In the genomic region with DNA sequence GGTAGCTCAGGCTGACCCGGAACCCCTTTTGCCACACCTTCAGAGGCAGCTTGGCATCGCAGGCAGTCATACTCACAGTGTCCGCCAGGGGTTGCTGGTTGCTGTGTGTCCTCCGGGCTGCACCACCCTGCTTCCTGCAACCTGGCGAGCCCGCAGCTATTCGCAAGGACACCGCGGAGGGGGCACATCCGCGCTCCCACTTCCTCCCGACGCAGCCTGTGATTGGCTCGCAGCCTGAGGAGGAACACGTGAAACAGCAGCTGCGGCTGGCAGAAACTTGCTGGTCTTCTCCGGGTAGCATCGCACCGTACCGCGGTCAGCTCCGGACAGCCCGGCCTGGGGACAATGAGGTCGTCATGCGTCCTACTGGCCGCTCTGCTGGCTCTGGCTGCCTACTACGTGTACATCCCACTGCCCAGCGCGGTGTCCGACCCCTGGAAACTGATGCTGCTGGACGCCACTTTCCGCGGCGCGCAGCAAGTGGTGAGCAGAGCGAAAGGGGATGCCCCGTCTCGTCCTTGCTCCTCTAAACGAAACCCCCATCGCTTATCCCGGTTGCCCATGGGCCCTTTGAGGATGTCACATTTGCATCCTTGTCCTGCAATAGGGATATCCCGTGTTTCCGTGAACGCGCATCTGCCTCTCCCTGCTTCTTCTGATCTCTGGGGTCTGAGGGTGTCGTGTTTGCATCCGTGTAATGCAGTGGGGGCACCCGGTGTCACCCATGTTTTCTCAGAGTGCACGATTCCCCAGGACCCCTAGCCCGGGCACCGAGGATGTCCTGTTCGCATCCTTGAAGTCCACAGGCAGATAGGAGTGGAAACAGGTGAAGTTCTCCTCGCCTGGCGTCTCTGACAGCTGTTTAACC, we compare ENCODE assay signal across 8 mouse cellular contexts. TPM values are rescaled to one million over a fixed set of nuclear protein-coding genes. Genes with fewer than 3 reads are reported as not detected.
DNase-seq lines count a peak whose midpoint lies in the region; ATAC-seq and TF ChIP-seq lines count a peak whose summit lies in the region.

A gene (plus strand): TSS at position 233 of the 868 bp plus-strand sequence.

- peak; percentile 82 to 89 (median 82) for TF ChIP-seq CTCF in MEL (IDR thresholded peaks at IDR 0.05 in 2 of 3, conservative IDR thresholded peaks at IDR 0.05 in 1 of 3; ENCODE audit: control insufficient read depth in 1 of 3, insufficient read depth in 1 of 3, low read depth in 2 of 3, low read length in 3 of 3, poor library complexity in 1 of 3, severe bottlenecking in 1 of 3)
- TF ChIP-seq CTCF in cerebellum, adult 2 months (IDR thresholded peaks at IDR 0.05; ENCODE audit: borderline replicate concordance, insufficient read depth, low read depth, low read length), result peak; percentile 94

- peak; percentile 97 for DNase-seq in MEL (ENCODE audit: low read depth, low spot score)
- peak; percentile 95 to 97 for DNase-seq in cerebellum, adult 2 months
- DNase-seq in forelimb bud, embryonic 11.5 days (ENCODE audit: low read depth, low spot score), result peak; percentile 93
- peak; percentile 96 for DNase-seq in layer of hippocampus, adult 9-10 months (ENCODE audit: low spot score)
- peak; percentile 77 for DNase-seq in ovary, postnatal 10 days (ENCODE audit: low spot score)
- DNase-seq in thymus, postnatal 10 days (ENCODE audit: low spot score in 2 of 2), result peak; percentile 95 to 97

- peak; percentile 97 to 99 for ATAC-seq in hematopoietic stem cell, adult 5-6 weeks (replicated peaks in 1 of 2; ENCODE audit: insufficient read depth in 1 of 2, low FRiP score in 2 of 2, low TSS enrichment in 1 of 2, low read depth in 1 of 2, poor library complexity in 2 of 2, severe bottlenecking in 2 of 2)
- ATAC-seq in lung, embryonic 16.5 days (ENCODE audit: low read depth), result peak; percentile 98

- no peak for TF ChIP-seq EP300 in MEL (IDR thresholded peaks at IDR 0.05; ENCODE audit: low read depth in 1 of 2, low read length in 2 of 2)

- TF ChIP-seq POLR2A in MEL (IDR thresholded peaks at IDR 0.05; ENCODE audit: control insufficient read depth in 1 of 2, insufficient read depth in 1 of 2, low read depth in 1 of 2, low read length in 2 of 2, poor library complexity in 1 of 2), result peak; percentile 51 to 84
- peak; percentile 55; the same call in 1 of the 2 replicates for TF ChIP-seq POLR2A in cerebellum, adult 2 months (IDR thresholded peaks at IDR 0.05; ENCODE audit: borderline replicate concordance, insufficient read depth, low read length)

- no peaks in the 10 kb centered on the region for H3K36me3 ChIP-seq in MEL (ENCODE audit: control insufficient read depth in 1 of 2, insufficient read depth in 2 of 2, low read length in 2 of 2)
- H3K36me3 ChIP-seq in lung, embryonic 16.5 days (ENCODE audit: control insufficient read depth, insufficient read depth, low read length), result no peaks in the 10 kb centered on the region

- peak within 1 kb of the TSS; percentile 66 to 70 for H3K4me3 ChIP-seq in MEL (ENCODE audit: control insufficient read depth in 1 of 2, insufficient read depth in 1 of 2, low read depth in 2 of 2, low read length in 2 of 2)
- H3K4me3 ChIP-seq in cerebellum, adult 2 months (replicated peaks; ENCODE audit: insufficient read depth, low read depth, low read length), result peak within 1 kb of the TSS; percentile 65
- H3K4me3 ChIP-seq in lung, embryonic 16.5 days (ENCODE audit: low read length), result peak within 1 kb of the TSS; percentile 72

- peak within 1 kb of the TSS; percentile 99 for H3K4me2 ChIP-seq in lung, embryonic 16.5 days (ENCODE audit: low read depth, low read length)

- peaks cover 3% of the 10 kb centered on the region; the same call in 1 of the 2 replicates for H3K79me2 ChIP-seq in MEL (ENCODE audit: control insufficient read depth, insufficient read depth, low read length, poor library complexity)

- no peaks in the 10 kb centered on the region for H3K27me3 ChIP-seq in MEL (ENCODE audit: control insufficient read depth in 1 of 2, insufficient read depth in 2 of 2, low read length in 2 of 2)
- no peaks in the 10 kb centered on the region for H3K27me3 ChIP-seq in cerebellum, adult 2 months (ENCODE audit: control insufficient read depth, insufficient read depth, low read length)
- no peaks in the 10 kb centered on the region for H3K27me3 ChIP-seq in lung, embryonic 16.5 days (ENCODE audit: control insufficient read depth, insufficient read depth, low read depth, low read length)

- TF ChIP-seq RAD21 in MEL (IDR thresholded peaks at IDR 0.05; ENCODE audit: low read depth, low read length), result peak; percentile 72

- peaks cover 0 to 4% of the 10 kb centered on the region in 2 experiments; a peak in 1 of 4 replicates for H3K4me1 ChIP-seq in MEL (ENCODE audit: control insufficient read depth in 1 of 2, insufficient read depth in 2 of 2, low read length in 2 of 2)
- peaks cover 3% of the 10 kb centered on the region for H3K4me1 ChIP-seq in cerebellum, adult 2 months (ENCODE audit: control insufficient read depth, insufficient read depth, low read length)
- peaks cover 3% of the 10 kb centered on the region; the same call in 1 of the 2 replicates for H3K4me1 ChIP-seq in lung, embryonic 16.5 days (replicated peaks; ENCODE audit: control insufficient read depth, insufficient read depth, low read length)

- H3K27ac ChIP-seq in MEL (ENCODE audit: control insufficient read depth, low read depth, low read length), result peak within 1 kb of the TSS; percentile 11; the same call in 1 of the 2 replicates
- H3K27ac ChIP-seq in cerebellum, adult 2 months (ENCODE audit: insufficient read depth, low read length), result peak within 1 kb of the TSS; percentile 47
- no peak within 1 kb of the TSS for H3K27ac ChIP-seq in lung, embryonic 16.5 days (ENCODE audit: low read length)

- H3K9me3 ChIP-seq in MEL (replicated peaks; ENCODE audit: insufficient read depth, low read length), result no peaks in the 10 kb centered on the region
- H3K9me3 ChIP-seq in lung, embryonic 16.5 days (ENCODE audit: control insufficient read depth, low read length), result no peaks in the 10 kb centered on the region

- WGBS in cerebellum, adult 2 months, result under 1% methylated on average over 54 of the region's 54 CpGs
- under 1% methylated on average over 54 of the region's 54 CpGs for WGBS in lung, embryonic 16.5 days

- H3K9ac ChIP-seq in MEL (ENCODE audit: control insufficient read depth, low read depth, low read length, poor library complexity, severe bottlenecking), result peak within 1 kb of the TSS; percentile 60
- H3K9ac ChIP-seq in lung, embryonic 16.5 days (ENCODE audit: low read length), result peak within 1 kb of the TSS; percentile 73

TF ChIP-seq in MEL, 35 proteins besides CTCF, POLR2A, EP300 and RAD21 (continues in another document):
- TF ChIP-seq GABPA (IDR thresholded peaks at IDR 0.05; ENCODE audit: low read depth, low read length) (no peak), E2F4 (IDR thresholded peaks at IDR 0.05; ENCODE audit: borderline replicate concordance, low read depth, low read length) (no peak), NELFE (IDR thresholded peaks at IDR 0.05; ENCODE audit: low read depth, low read length) (peak; percentile 69), MYC (IDR thresholded peaks at IDR 0.05; ENCODE audit: low read depth, low read length) (peak; percentile 60), SIN3A (IDR thresholded peaks at IDR 0.05; ENCODE audit: low read length) (peak; percentile 85), UBTF (IDR thresholded peaks at IDR 0.05; ENCODE audit: borderline replicate concordance, insufficient read depth, low read depth, low read length) (no peak), HCFC1 (IDR thresholded peaks at IDR 0.05; ENCODE audit: low read depth, low read length) (peak; percentile 78), MXI1 (IDR thresholded peaks at IDR 0.05; ENCODE audit: low read depth, low read length) (peak; percentile 94), MEF2A (IDR thresholded peaks at IDR 0.05; ENCODE audit: extremely low read depth, insufficient replicate concordance, low read depth, low read length, poor library complexity, severe bottlenecking) (no peak), BHLHE40 (IDR thresholded peaks at IDR 0.05; ENCODE audit: borderline replicate concordance, low read depth, low read length) (peak; percentile 34; the same call in 1 of the 2 replicates), ZNF384 (IDR thresholded peaks at IDR 0.05; ENCODE audit: low read depth, low read length) (no peak), TAL1 (IDR thresholded peaks at IDR 0.05; ENCODE audit: low read length) (no peak), MYB (IDR thresholded peaks at IDR 0.05; ENCODE audit: low read depth, low read length) (no peak), ZC3H11A (IDR thresholded peaks at IDR 0.05; ENCODE audit: low read depth, low read length) (peak; percentile 36; the same call in 1 of the 2 replicates), POLR2AphosphoS2 (IDR thresholded peaks at IDR 0.05; ENCODE audit: low read length) (peak; percentile 46; the same call in 1 of the 2 replicates), MAZ (IDR thresholded peaks at IDR 0.05; ENCODE audit: low read depth, low read length) (peak; percentile 97), CHD2 (IDR thresholded peaks at IDR 0.05; ENCODE audit: low read length) (no peak), ZMIZ1 (IDR thresholded peaks at IDR 0.05; ENCODE audit: low read depth, low read length) (0 out of 2 replicates have a peak, but pooled peaks have one; percentile 67), GATA1 (IDR thresholded peaks at IDR 0.05; ENCODE audit: low read depth, low read length) (no peak), USF1 (IDR thresholded peaks at IDR 0.05; ENCODE audit: low read depth, low read length) (peak; percentile 76), ELF1 (IDR thresholded peaks at IDR 0.05; ENCODE audit: low read depth, low read length) (peak; percentile 84), USF2 (IDR thresholded peaks at IDR 0.05; ENCODE audit: borderline replicate concordance in 1 of 2, insufficient read depth in 1 of 2, low read depth in 1 of 2, low read length in 2 of 2) (no peak), NRF1 (IDR thresholded peaks at IDR 0.05; ENCODE audit: insufficient read depth, low read depth, low read length, poor library complexity, severe bottlenecking) (no peak), CHD1 (IDR thresholded peaks at IDR 0.05; ENCODE audit: low read depth, low read length) (no peak), MAX (IDR thresholded peaks at IDR 0.05; ENCODE audit: low read length) (peak; percentile 88), SMC3 (IDR thresholded peaks at IDR 0.05; ENCODE audit: low read depth, low read length) (peak; percentile 86), MAFK (IDR thresholded peaks at IDR 0.05; ENCODE audit: borderline replicate concordance, low read depth, low read length) (no peak), KAT2A (conservative IDR thresholded peaks at IDR 0.05; ENCODE audit: low read depth, low read length) (no peak)

RNA-seq across cellular contexts. Expression of the gene that starts here (rescaled TPM):
- total RNA-seq in MEL (2012; rRNA removed), result 8.2 and 9.7 TPM in 2 replicates
- polyA plus RNA-seq in MEL (2012; ENCODE audit: insufficient read depth in 1 of 2, insufficient read length in 2 of 2, low read depth in 1 of 2, low replicate concordance in 2 of 2, missing spikeins in 1 of 2), result 1 to 10 TPM in 1 of 2 experiments, not detected in 1; 9.3 TPM
- 51.5 and 55.8 TPM in 2 replicates for polyA plus RNA-seq in cerebellum, adult 2 months (2012; rRNA removed)
- 55.5 and 60.5 TPM in 2 replicates for total RNA-seq in hematopoietic stem cell, adult 5-6 weeks (2017)
- 9.6 and 10.1 TPM in 2 replicates for polyA plus RNA-seq in lung, embryonic 16.5 days (2015; fragmentation: Nextera tagmentation; extraction: Ambion mirVana)
